Mouse (Mus musculus) olfactory bulb, adult 2 months (tissue): ENCODE data around the gene Klhdc10. TPM values are rescaled to one million over a fixed set of nuclear protein-coding genes. Genes with fewer than 3 reads are reported as not detected.
"Not testable (repeated sequence)": the region's sequence is repeated elsewhere in the genome, so short reads cannot be mapped to it uniquely, and the experiment has no call there.

Experiments used
- H3K27ac ChIP-seq: fragments of 200-500 bp; 2 replicates; pipeline ENCODE4 v1.5.1; 2012; ENCODE audit warnings: low read depth, low read length; ENCODE audit not compliant: insufficient read depth
- H3K4me1 ChIP-seq: fragments of 200-500 bp; 2 replicates; pipeline ENCODE4 v1.6.1; 2012; ENCODE audit warnings: low read length; ENCODE audit not compliant: control insufficient read depth, insufficient read depth
- H3K4me3 ChIP-seq: fragments of 200-500 bp; 2 replicates; pipeline ENCODE4 v1.5.1; 2012; ENCODE audit warnings: mild to moderate bottlenecking, low read depth, low read length, moderate library complexity; ENCODE audit not compliant: insufficient read depth
- CTCF ChIP-seq: fragments of 200-500 bp; IDR thresholded peaks from 2 replicates; pipeline ENCODE4 v1.5.1; 2012; ENCODE audit warnings: low read depth, mild to moderate bottlenecking, low read length, moderate library complexity; ENCODE audit not compliant: insufficient read depth
- POLR2A ChIP-seq: fragments of 200-500 bp; IDR thresholded peaks from 2 replicates; pipeline ENCODE4 v1.6.1; 2012; ENCODE audit warnings: mild to moderate bottlenecking, low read depth, low read length, moderate library complexity; ENCODE audit not compliant: insufficient read depth
- WGBS: fragments of 180-500 bp; shearing (Covaris S2); methylation state at CpG from one replicate; pipeline ENCODE4 v1.1.7; 2018; 5-methylcytosine and 5-hydroxymethylcytosine counted together
- polyA plus RNA-seq: library from polyadenylated mRNA; stranded (reverse); fragments of >200 nt; gene quantifications from 2 replicates; pipeline ENCODE4 v1.2.4, GENCODE M21; 2012; ENCODE audit warnings: low replicate concordance; ENCODE audit not compliant: missing spikeins, insufficient read depth, insufficient read length

Gene Klhdc10
- polyA plus RNA-seq, 1 experiment, result not detected

DNA sequence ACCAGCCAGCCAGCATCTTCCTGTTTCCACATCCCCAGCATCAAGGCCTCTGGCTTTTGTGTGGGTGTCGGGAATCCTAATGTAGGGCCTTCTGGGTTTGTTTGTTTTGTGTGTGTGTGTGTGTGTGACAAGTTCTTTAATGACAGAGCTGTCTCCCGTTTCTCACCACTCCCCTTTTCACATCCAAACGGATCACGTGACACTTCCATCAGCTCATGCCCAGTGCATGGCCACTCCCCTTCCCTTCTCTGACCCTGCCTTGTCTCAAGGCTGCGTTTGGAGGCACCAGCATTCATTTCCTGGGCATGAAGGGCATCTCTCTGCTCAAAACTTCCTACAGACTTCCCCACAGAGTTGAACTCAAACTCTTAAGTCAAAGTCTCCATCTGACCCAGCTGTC, 37.9 kb upstream of the Klhdc10 start:
- Histone ChIP-seq H3K4me1 (no peaks in the 10 kb centered on the region), H3K4me3 (no peak overlapping the region), H3K27ac (no peak overlapping the region)
- WGBS, result 31% methylated on average over 5 of the region's 5 CpGs
- no peak for TF ChIP-seq POLR2A
- TF ChIP-seq CTCF, result no peak

DNA sequence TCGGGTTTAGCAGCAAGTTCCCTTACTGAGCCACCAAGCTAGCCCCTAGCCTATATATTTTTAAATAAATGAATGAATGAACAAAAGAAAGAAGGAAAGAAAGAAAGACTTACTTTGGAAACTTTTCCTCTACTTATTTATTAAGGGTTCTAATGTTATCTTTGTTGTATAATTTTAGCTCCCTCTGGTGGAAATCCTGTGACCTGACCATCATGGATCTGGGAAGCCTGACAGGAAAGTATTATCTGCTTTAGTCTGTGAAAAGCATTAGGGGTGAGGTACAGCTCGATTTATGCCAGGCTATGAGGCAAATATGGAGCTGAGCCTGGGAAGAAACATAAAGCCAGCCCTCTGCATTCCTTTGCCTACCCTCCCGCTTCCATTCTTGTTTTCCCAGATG, 32.4 kb upstream of the Klhdc10 start:
- Histone ChIP-seq H3K4me1 (no peaks in the 10 kb centered on the region), H3K27ac (no peak overlapping the region), H3K4me3 (no peak overlapping the region)
- TF ChIP-seq CTCF (no peak), POLR2A (no peak)
- WGBS, result 78% methylated on average over 3 of the region's 3 CpGs

- Histone ChIP-seq H3K4me3 (no peak overlapping the region), H3K4me1 (peaks cover 5% of the 10 kb centered on the region; the same call in 1 of the 2 replicates), H3K27ac (no peak overlapping the region)
- WGBS, result 92% methylated on average over 17 of the region's 17 CpGs
- TF ChIP-seq CTCF (no peak), POLR2A (no peak)
Observed at GRCm38 (mm10) chr6:30372627-30373369, 28.9 kb upstream of the Klhdc10 start.

GRCm38 (mm10) chr6:30374731-30375510, 26.7 kb upstream of the Klhdc10 start:
- TF ChIP-seq CTCF, result no peak
- TF ChIP-seq POLR2A, result no peak
- H3K4me1 ChIP-seq, result peaks cover 5% of the 10 kb centered on the region; the same call in 1 of the 2 replicates
- H3K4me3 ChIP-seq, result no peak overlapping the region
- WGBS, result 78% methylated on average over 16 of the region's 16 CpGs
- no peak overlapping the region for H3K27ac ChIP-seq

- WGBS, result 49% methylated on average over 1 of the region's 1 CpGs
- Histone ChIP-seq H3K27ac (no peak overlapping the region), H3K4me1 (peaks cover 5% of the 10 kb centered on the region; the same call in 1 of the 2 replicates), H3K4me3 (no peak overlapping the region)
- TF ChIP-seq POLR2A (no peak), CTCF (no peak)
Observed at GRCm38 (mm10) chr6:30375791-30376190, 25.9 kb upstream of the Klhdc10 start.

- Histone ChIP-seq H3K4me3 (no peak overlapping the region), H3K27ac (no peak overlapping the region), H3K4me1 (no peaks in the 10 kb centered on the region)
- WGBS, result 65% methylated on average over 3 of the region's 3 CpGs
- TF ChIP-seq CTCF, result no peak
- no peak for TF ChIP-seq POLR2A
Observed at GRCm38 (mm10) chr6:30381116-30381515, 20.6 kb upstream of the Klhdc10 start.

DNA sequence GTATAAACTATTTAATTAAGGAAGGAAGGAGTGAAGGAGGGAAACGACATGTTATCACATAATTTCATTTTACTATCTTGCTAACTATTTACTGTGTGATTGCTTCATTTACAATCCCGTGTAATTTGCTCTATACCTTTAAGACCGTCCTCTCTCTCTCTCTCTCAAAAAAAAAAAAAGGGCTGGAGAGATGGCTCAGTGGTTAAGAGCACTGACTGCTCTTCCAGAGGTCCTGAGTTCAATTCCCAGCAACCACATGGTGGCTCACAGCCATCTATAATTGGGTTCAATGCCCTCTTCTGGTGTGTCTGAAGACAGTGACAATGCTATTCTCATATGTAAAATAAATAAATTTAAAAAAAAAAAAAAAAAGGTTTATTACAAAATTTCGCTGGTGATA, 11.4 kb upstream of the Klhdc10 start:
- H3K4me3 ChIP-seq, result peak overlapping the region; percentile 94
- 20% methylated on average over 4 of the region's 4 CpGs for whole genome bisulfite sequencing
- H3K27ac ChIP-seq, H3K4me1 ChIP-seq: not testable (repeated sequence)

- Histone ChIP-seq H3K27ac (0 out of 2 replicates have a peak within 1 kb of the TSS, but pooled peaks have one; percentile 32), H3K4me1 (no peaks in the 10 kb centered on the region), H3K4me3 (peak within 1 kb of the TSS; percentile 94)
- WGBS, result 15% methylated on average over 33 of the region's 33 CpGs
- TF ChIP-seq CTCF, result no peak
- TF ChIP-seq POLR2A, result peak; percentile 67
Observed at GRCm38 (mm10) chr6:30390714-30391697, 10.7 kb upstream of the Klhdc10 start, which contains the start of gene Zc3hc1. TSS of gene Zc3hc1 (minus strand) at chr6:30391028.
